Mouse (Mus musculus) forebrain, embryonic 15.5 days (tissue): ENCODE measurements around the gene Kcnh3. TPM values are rescaled to one million over a fixed set of nuclear protein-coding genes. Genes with fewer than 3 reads are reported as not detected.
A peak's percentile ranks its signal among the peaks of the same experiment; 100 is the strongest.

ENCODE experiments used
- ATAC-seq: fragments of 200-750 bp; cut with Nextera tagmentation; replicated peaks from 2 replicates; pipeline ENCODE4 v1.8.0; 2017; ENCODE audit warnings: mild to moderate bottlenecking, moderate TSS enrichment, moderate library complexity
- H3K27ac ChIP-seq: fragments of 300-500 bp; sonication (generic); replicated peaks from 2 replicates; pipeline ENCODE4 v1.5.1; 2015; ENCODE audit warnings: mild to moderate bottlenecking, inconsistent platforms
- H3K27me3 ChIP-seq: fragments of 300-500 bp; sonication (generic); 2 replicates; pipeline ENCODE4 v1.6.1; 2015; ENCODE audit warnings: inconsistent platforms
- H3K36me3 ChIP-seq: fragments of 300-500 bp; sonication (generic); 2 replicates; pipeline ENCODE4 v1.6.1; 2015; ENCODE audit warnings: mild to moderate bottlenecking, inconsistent platforms
- H3K4me1 ChIP-seq: fragments of 300-500 bp; sonication (generic); 2 replicates; pipeline ENCODE4 v1.6.1; 2015; ENCODE audit warnings: inconsistent platforms
- H3K4me2 ChIP-seq: fragments of 300-500 bp; sonication (generic); replicated peaks from 2 replicates; pipeline ENCODE4 v1.6.1; 2015; ENCODE audit warnings: mild to moderate bottlenecking, inconsistent platforms
- H3K4me3 ChIP-seq: fragments of 300-500 bp; sonication (generic); 2 replicates; pipeline ENCODE4 v1.5.1; 2015; ENCODE audit warnings: mild to moderate bottlenecking, inconsistent platforms
- H3K9ac ChIP-seq: fragments of 300-500 bp; sonication (generic); replicated peaks from 2 replicates; pipeline ENCODE4 v1.6.1; 2015; ENCODE audit warnings: mild to moderate bottlenecking, inconsistent platforms
- H3K9me3 ChIP-seq: fragments of 300-500 bp; sonication (generic); 2 replicates; pipeline ENCODE4 v1.6.1; 2016; ENCODE audit warnings: inconsistent platforms
- WGBS: fragments of 180-500 bp; shearing (Covaris S2); methylation state at CpG from one replicate; pipeline ENCODE4 v1.1.7; 2015; ENCODE audit warnings: mixed read lengths; 5-methylcytosine and 5-hydroxymethylcytosine counted together
- polyA plus RNA-seq: library from polyadenylated mRNA; unstranded; fragments of >200 nt; fragmentation: Nextera tagmentation; extraction: Ambion mirVana; gene quantifications from 2 replicates; pipeline ENCODE4 v1.2.1, GENCODE M21; 2015

Kcnh3 gene
- polyA plus RNA-seq, 1 experiment from 2014 or later: 4.3 TPM

GRCm38 (mm10) chr15:99259730-99260252 is 35.1 kb downstream of the Kcnh3 start:
- no peak overlapping the region for H3K9ac ChIP-seq
- H3K27me3 ChIP-seq: no peaks in the 10 kb centered on the region
- 4% methylated on average over 9 of the region's 10 CpGs for WGBS
- no peaks in the 10 kb centered on the region for H3K36me3 ChIP-seq
- peak overlapping the region; percentile 34 for H3K27ac ChIP-seq
- no peak; the same call in 1 of the 2 replicates for ATAC-seq
- H3K4me1 ChIP-seq: peaks cover 8% of the 10 kb centered on the region
- H3K9me3 ChIP-seq: no peaks in the 10 kb centered on the region
- peak overlapping the region; percentile 37 for H3K4me2 ChIP-seq
- peak overlapping the region; percentile 8; the same call in 1 of the 2 replicates for H3K4me3 ChIP-seq

DNA sequence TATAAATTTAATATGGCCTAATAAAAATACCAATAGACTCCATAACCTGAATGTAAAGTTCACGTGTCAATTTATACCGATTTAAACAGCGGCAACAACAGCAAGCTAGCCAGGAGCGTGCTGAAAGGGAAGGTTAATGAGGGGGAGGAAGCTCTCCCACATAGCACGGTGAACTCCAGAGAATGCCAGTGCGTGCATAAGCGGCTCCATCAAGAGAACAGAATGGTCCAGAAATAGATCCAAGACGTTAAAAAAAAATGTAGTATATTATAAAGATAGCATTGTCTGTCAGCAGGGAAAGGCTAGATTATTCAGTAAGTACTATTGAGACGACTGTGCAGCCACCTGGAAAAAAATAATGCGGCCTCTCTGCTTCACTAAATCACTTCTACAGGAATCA is 38.0 kb downstream of the Kcnh3 start:
- no peak overlapping the region for H3K4me2 ChIP-seq
- 33% methylated on average over 10 of the region's 10 CpGs for WGBS

GRCm38 (mm10) chr15:99264363-99264762 is 39.7 kb downstream of the Kcnh3 start:
- WGBS: 74% methylated on average over 2 of the region's 2 CpGs
- no peaks in the 10 kb centered on the region for H3K27me3 ChIP-seq
- H3K9ac ChIP-seq: no peak overlapping the region
- no peaks in the 10 kb centered on the region for H3K9me3 ChIP-seq
- H3K36me3 ChIP-seq: no peaks in the 10 kb centered on the region
- H3K4me3 ChIP-seq: no peak overlapping the region
- no peak for ATAC-seq
- no peak overlapping the region for H3K4me2 ChIP-seq
- H3K27ac ChIP-seq: no peak overlapping the region
- peaks cover 6% of the 10 kb centered on the region for H3K4me1 ChIP-seq

More for the DNA sequence above, 38.0 kb downstream of the Kcnh3 start:
- H3K36me3 ChIP-seq: no peaks in the 10 kb centered on the region
- H3K9me3 ChIP-seq: no peaks in the 10 kb centered on the region
- no peak overlapping the region for H3K27ac ChIP-seq
- no peak overlapping the region for H3K9ac ChIP-seq
- H3K4me3 ChIP-seq: no peak overlapping the region
- peaks cover 8% of the 10 kb centered on the region for H3K4me1 ChIP-seq
- ATAC-seq: no peak
- H3K27me3 ChIP-seq: no peaks in the 10 kb centered on the region

DNA sequence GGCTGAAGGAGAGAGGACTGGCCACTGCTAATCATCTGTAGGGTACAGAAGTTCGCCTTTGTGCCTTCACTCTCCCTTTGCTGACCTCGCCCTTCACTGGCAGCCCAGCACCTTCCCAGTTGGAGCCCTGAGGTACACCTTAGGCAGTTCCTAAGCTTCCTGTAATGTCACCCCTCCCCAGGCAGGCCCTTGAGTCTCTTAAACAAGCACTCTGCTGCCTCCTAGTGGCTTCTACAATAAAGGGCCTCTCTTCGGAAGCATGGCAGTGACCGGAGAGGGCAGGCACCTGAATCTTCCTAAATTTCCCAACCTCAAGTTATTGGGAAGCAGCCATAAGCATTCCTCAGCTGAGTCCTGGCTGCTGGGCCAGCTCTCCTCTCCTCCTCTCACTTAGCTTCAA is 41.0 kb downstream of the Kcnh3 start:
- H3K36me3 ChIP-seq: no peaks in the 10 kb centered on the region
- ATAC-seq: 0 out of 2 replicates have a peak, but pooled peaks have one; percentile 19
- H3K27me3 ChIP-seq: no peaks in the 10 kb centered on the region
- H3K9me3 ChIP-seq: no peaks in the 10 kb centered on the region
- no peaks in the 10 kb centered on the region for H3K4me1 ChIP-seq
- no peak overlapping the region for H3K4me2 ChIP-seq
- 18% methylated on average over 4 of the region's 4 CpGs for WGBS
- H3K27ac ChIP-seq: no peak overlapping the region
- H3K4me3 ChIP-seq: no peak overlapping the region
- no peak overlapping the region for H3K9ac ChIP-seq

GRCm38 (mm10) chr15:99276095-99276494 is 51.4 kb downstream of the Kcnh3 start:
- Histone ChIP-seq H3K4me3 (no peak overlapping the region), H3K36me3 (no peaks in the 10 kb centered on the region), H3K9me3 (no peaks in the 10 kb centered on the region), H3K4me2 (no peak overlapping the region), H3K4me1 (no peaks in the 10 kb centered on the region), H3K27ac (no peak overlapping the region), H3K9ac (no peak overlapping the region), H3K27me3 (no peaks in the 10 kb centered on the region)
- 87% methylated on average over 8 of the region's 8 CpGs for WGBS
- ATAC-seq: no peak

GRCm38 (mm10) chr15:99278271-99278670 is 53.6 kb downstream of the Kcnh3 start:
- H3K9me3 ChIP-seq: no peaks in the 10 kb centered on the region
- no peak overlapping the region for H3K9ac ChIP-seq
- H3K4me1 ChIP-seq: no peaks in the 10 kb centered on the region
- H3K27me3 ChIP-seq: no peaks in the 10 kb centered on the region
- no peak for ATAC-seq
- 82% methylated on average over 7 of the region's 7 CpGs for WGBS
- no peak overlapping the region for H3K27ac ChIP-seq
- H3K36me3 ChIP-seq: no peaks in the 10 kb centered on the region
- H3K4me2 ChIP-seq: no peak overlapping the region
- H3K4me3 ChIP-seq: no peak overlapping the region

- Histone ChIP-seq H3K27me3 (no peaks in the 10 kb centered on the region), H3K4me3 (no peak overlapping the region), H3K27ac (no peak overlapping the region), H3K9me3 (no peaks in the 10 kb centered on the region), H3K4me1 (no peaks in the 10 kb centered on the region), H3K36me3 (no peaks in the 10 kb centered on the region), H3K9ac (no peak overlapping the region), H3K4me2 (no peak overlapping the region)
- no peak for ATAC-seq
- WGBS: 70% methylated on average over 10 of the region's 10 CpGs
Measured at GRCm38 (mm10) chr15:99283456-99283855, 58.8 kb downstream of the Kcnh3 start.

GRCm38 (mm10) chr15:99284527-99285188 is 60.0 kb downstream of the Kcnh3 start:
- no peak overlapping the region for H3K4me2 ChIP-seq
- H3K9me3 ChIP-seq: no peaks in the 10 kb centered on the region
- H3K9ac ChIP-seq: no peak overlapping the region
- WGBS: 50% methylated on average over 14 of the region's 14 CpGs
- no peaks in the 10 kb centered on the region for H3K36me3 ChIP-seq
- ATAC-seq: no peak
- H3K27ac ChIP-seq: no peak overlapping the region
- no peaks in the 10 kb centered on the region for H3K4me1 ChIP-seq
- H3K4me3 ChIP-seq: no peak overlapping the region
- no peaks in the 10 kb centered on the region for H3K27me3 ChIP-seq

DNA sequence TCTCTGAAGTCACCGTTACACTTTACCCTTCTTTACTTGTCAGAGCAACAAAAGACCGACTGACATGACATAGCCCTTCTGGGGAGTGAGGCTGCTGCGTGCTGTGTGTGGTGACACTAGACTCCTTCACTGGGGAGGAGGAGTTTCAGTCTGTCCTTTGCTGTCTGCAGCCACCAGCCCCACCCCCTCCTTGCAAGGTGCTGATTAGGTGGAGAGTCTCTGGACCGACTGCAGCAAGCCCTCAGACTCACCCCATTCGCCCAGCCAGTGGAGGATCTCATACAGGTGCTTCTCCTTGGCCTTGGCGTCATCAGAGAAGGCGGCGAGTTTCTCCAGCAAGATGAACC is 60.5 kb downstream of the Kcnh3 start:
- ATAC-seq: no peak
- 57% methylated on average over 8 of the region's 8 CpGs for WGBS

GRCm38 (mm10) chr15:99290586-99290985 is 65.9 kb downstream of the Kcnh3 start:
- Histone ChIP-seq H3K9me3 (no peaks in the 10 kb centered on the region), H3K4me3 (no peak overlapping the region), H3K4me2 (no peak overlapping the region), H3K36me3 (no peaks in the 10 kb centered on the region), H3K4me1 (peaks cover 7% of the 10 kb centered on the region), H3K9ac (no peak overlapping the region), H3K27ac (no peak overlapping the region), H3K27me3 (no peaks in the 10 kb centered on the region)
- WGBS: 93% methylated on average over 11 of the region's 11 CpGs
- ATAC-seq: no peak

More for the DNA sequence above, 60.5 kb downstream of the Kcnh3 start:
- H3K9ac ChIP-seq: no peak overlapping the region
- no peak overlapping the region for H3K27ac ChIP-seq
- H3K36me3 ChIP-seq: no peaks in the 10 kb centered on the region
- H3K4me1 ChIP-seq: no peaks in the 10 kb centered on the region
- H3K27me3 ChIP-seq: no peaks in the 10 kb centered on the region
- no peak overlapping the region for H3K4me3 ChIP-seq
- H3K4me2 ChIP-seq: no peak overlapping the region
- H3K9me3 ChIP-seq: no peaks in the 10 kb centered on the region

Other genes with a start within 250 kb of the Kcnh3 start
- gene Tuba1c, start 195.0 kb upstream of the Kcnh3 start, polyA plus RNA-seq: 45.7 and 53.5 TPM in 2 replicates
- gene Prph, start 169.7 kb upstream of the Kcnh3 start, polyA plus RNA-seq: 0.97 and 1.3 TPM in 2 replicates
- gene Troap, start 150.3 kb upstream of the Kcnh3 start, polyA plus RNA-seq: 19.8 and 24.8 TPM in 2 replicates
- 0.28 and 0.33 TPM in 2 replicates for gene C1ql4, start 137.0 kb upstream of the Kcnh3 start, polyA plus RNA-seq
- gene Dnajc22, start 131.7 kb upstream of the Kcnh3 start, polyA plus RNA-seq: 0.46 and 0.53 TPM in 2 replicates
- gene Spats2, start 98.9 kb upstream of the Kcnh3 start, polyA plus RNA-seq: 42.9 and 43.7 TPM in 2 replicates
- gene Mcrs1, start 27.1 kb downstream of the Kcnh3 start, polyA plus RNA-seq: 209 and 212 TPM in 2 replicates
- 111 and 115 TPM in 2 replicates for gene Prpf40b, start 70.2 kb downstream of the Kcnh3 start, polyA plus RNA-seq
- gene Fam186b, start 71.0 kb downstream of the Kcnh3 start, polyA plus RNA-seq: 0.23 and 0.31 TPM in 2 replicates
- 9.9 and 10.2 TPM in 2 replicates for gene Fmnl3, start 145.6 kb downstream of the Kcnh3 start, polyA plus RNA-seq
- gene Tmbim6, start 168.0 kb downstream of the Kcnh3 start, polyA plus RNA-seq: 250 and 263 TPM in 2 replicates
- gene Nckap5l, start 232.9 kb downstream of the Kcnh3 start, polyA plus RNA-seq: 11.0 and 12.4 TPM in 2 replicates
- 24.7 and 25.5 TPM in 2 replicates for gene Bcdin3d, start 249.9 kb downstream of the Kcnh3 start, polyA plus RNA-seq